Mouse (Mus musculus): ENCODE data around the gene Taf1c. TPM values are rescaled to one million over a fixed set of nuclear protein-coding genes. Genes with fewer than 3 reads are reported as not detected.

Gene Taf1c
- polyA plus RNA-seq, 1 experiment from 2014 or later = 14.6 TPM

DNA sequence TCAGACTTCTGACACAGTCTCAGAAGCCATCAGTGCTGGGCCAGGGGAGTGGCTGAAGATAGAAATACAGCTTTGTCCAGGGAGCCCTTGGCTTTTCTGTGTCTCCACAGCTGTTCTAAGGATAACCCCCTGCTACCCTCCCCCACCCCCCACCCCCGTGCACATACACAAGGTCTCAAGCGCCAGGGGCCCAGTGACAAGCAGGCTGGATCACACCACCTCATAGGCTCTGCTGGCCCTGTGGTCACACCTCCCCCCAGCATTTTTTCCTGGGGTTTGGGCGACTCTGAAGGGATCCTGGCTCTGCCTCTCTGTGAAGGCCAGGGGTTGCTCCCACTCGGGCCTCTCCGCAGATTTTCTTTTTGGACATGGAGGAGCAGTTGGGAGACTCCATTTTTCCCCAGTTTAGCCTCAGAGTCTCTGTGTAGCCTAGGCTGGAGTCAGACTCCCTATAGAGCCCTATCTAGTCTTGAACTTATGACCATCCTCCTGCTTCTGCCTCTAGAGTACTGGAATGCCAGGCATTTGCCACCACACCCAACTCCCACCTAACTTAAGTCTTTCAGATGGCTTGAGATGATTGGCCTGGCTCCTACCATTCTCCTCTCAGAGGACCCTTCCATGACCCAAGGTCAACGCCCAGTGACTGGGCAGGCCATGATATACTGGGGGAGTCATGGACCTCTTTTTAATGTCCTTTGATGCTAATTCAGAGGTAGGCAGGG, 15.3 kb upstream of the Taf1c start:
- H3K27ac ChIP-seq (replicated peaks; ENCODE audit: low read depth, low read length) = no peak overlapping the region
- no peak for DNase-seq
- no peaks in the 10 kb centered on the region for H3K9me3 ChIP-seq (ENCODE audit: control insufficient read depth, low read length)
- H3K9ac ChIP-seq (replicated peaks; ENCODE audit: low read length) = no peak overlapping the region
- H3K4me2 ChIP-seq (ENCODE audit: low read length) = no peak overlapping the region
- H3K27me3 ChIP-seq (ENCODE audit: control insufficient read depth, insufficient read depth, low read length) = no peaks in the 10 kb centered on the region
- 75% methylated on average over 6 of the region's 6 CpGs for WGBS
- ATAC-seq (ENCODE audit: low FRiP score, low TSS enrichment) = no peak
- no peaks in the 10 kb centered on the region for H3K4me1 ChIP-seq (ENCODE audit: control insufficient read depth, insufficient read depth, low read length)
- no peak overlapping the region for H3K4me3 ChIP-seq (replicated peaks; ENCODE audit: low read depth, low read length)
- H3K36me3 ChIP-seq (ENCODE audit: control insufficient read depth, insufficient read depth, low read length) = no peaks in the 10 kb centered on the region

DNA sequence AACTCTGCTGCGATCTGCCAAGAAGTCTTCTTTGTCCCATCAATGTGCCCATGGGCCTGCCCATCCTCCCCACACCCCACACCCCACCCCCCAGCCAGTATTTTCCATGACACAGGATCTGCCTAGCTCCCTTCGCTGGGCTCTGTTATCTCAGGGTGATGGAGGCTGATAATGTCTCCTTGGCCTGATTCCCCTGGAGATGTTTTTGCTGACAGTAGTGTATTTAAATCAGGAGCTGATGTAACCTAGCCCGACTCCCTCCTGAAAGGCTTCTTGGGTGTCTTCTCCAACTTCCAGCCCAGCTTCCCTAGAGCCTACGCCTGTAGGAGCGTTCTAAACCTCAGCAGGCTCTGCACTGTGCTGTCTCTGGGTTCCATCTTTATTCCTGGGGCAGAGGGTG, 13.9 kb upstream of the Taf1c start:
- no peak overlapping the region for H3K27ac ChIP-seq (replicated peaks; ENCODE audit: low read depth, low read length)
- no peaks in the 10 kb centered on the region for H3K27me3 ChIP-seq (ENCODE audit: control insufficient read depth, insufficient read depth, low read length)
- no peaks in the 10 kb centered on the region for H3K4me1 ChIP-seq (ENCODE audit: control insufficient read depth, insufficient read depth, low read length)
- no peak overlapping the region for H3K4me3 ChIP-seq (replicated peaks; ENCODE audit: low read depth, low read length)
- H3K9me3 ChIP-seq (ENCODE audit: control insufficient read depth, low read length) = no peaks in the 10 kb centered on the region
- no peak overlapping the region for H3K4me2 ChIP-seq (ENCODE audit: low read length)
- no peak overlapping the region for H3K9ac ChIP-seq (replicated peaks; ENCODE audit: low read length)
- no peak for ATAC-seq (ENCODE audit: low FRiP score, low TSS enrichment)
- DNase-seq = no peak
- 76% methylated on average over 5 of the region's 5 CpGs for WGBS
- no peaks in the 10 kb centered on the region for H3K36me3 ChIP-seq (ENCODE audit: control insufficient read depth, insufficient read depth, low read length)

GRCm38 (mm10) chr8:119617586-119617985, 12.6 kb upstream of the Taf1c start:
- Histone ChIP-seq H3K4me2 (ENCODE audit: low read length) (no peak overlapping the region), H3K9ac (replicated peaks; ENCODE audit: low read length) (no peak overlapping the region), H3K9me3 (ENCODE audit: control insufficient read depth, low read length) (no peaks in the 10 kb centered on the region), H3K4me1 (ENCODE audit: control insufficient read depth, insufficient read depth, low read length) (no peaks in the 10 kb centered on the region), H3K36me3 (ENCODE audit: control insufficient read depth, insufficient read depth, low read length) (no peaks in the 10 kb centered on the region), H3K27ac (replicated peaks; ENCODE audit: low read depth, low read length) (no peak overlapping the region), H3K4me3 (replicated peaks; ENCODE audit: low read depth, low read length) (no peak overlapping the region), H3K27me3 (ENCODE audit: control insufficient read depth, insufficient read depth, low read length) (no peaks in the 10 kb centered on the region)
- DNase-seq (no peak), ATAC-seq (ENCODE audit: low FRiP score, low TSS enrichment) (no peak)
- 88% methylated on average over 5 of the region's 5 CpGs for WGBS

- Histone ChIP-seq H3K4me3 (replicated peaks; ENCODE audit: low read depth, low read length) (no peak overlapping the region), H3K4me1 (ENCODE audit: control insufficient read depth, insufficient read depth, low read length) (no peaks in the 10 kb centered on the region), H3K36me3 (ENCODE audit: control insufficient read depth, insufficient read depth, low read length) (no peaks in the 10 kb centered on the region), H3K9me3 (ENCODE audit: control insufficient read depth, low read length) (no peaks in the 10 kb centered on the region), H3K9ac (replicated peaks; ENCODE audit: low read length) (no peak overlapping the region), H3K4me2 (ENCODE audit: low read length) (no peak overlapping the region), H3K27me3 (ENCODE audit: control insufficient read depth, insufficient read depth, low read length) (no peaks in the 10 kb centered on the region), H3K27ac (replicated peaks; ENCODE audit: low read depth, low read length) (no peak overlapping the region)
- ATAC-seq (ENCODE audit: low FRiP score, low TSS enrichment) (no peak), DNase-seq (no peak)
- 98% methylated on average over 4 of the region's 4 CpGs for WGBS
These were observed 11.8 kb upstream of the Taf1c start for GRCm38 (mm10) chr8:119616811-119617210.

DNA sequence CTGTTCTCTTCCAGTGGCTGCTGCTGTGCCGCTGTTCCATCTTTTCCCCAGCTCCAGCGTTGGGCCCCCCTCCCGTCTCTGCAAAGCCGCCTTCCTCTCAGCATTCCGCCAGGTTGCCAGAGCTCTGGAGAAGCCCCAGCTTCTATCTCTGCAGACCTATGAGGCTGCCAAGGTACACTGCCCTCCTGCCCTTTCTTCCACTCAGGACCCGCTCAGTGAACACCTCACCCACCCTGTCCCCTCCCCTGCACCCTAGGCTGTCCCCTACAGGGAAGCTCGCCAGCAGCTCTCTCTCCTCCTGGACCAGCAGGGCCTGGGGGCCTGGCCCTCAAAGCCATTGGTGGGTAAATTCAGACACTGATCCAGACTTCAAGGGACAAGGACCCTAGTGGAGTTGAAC, 11.3 kb upstream of the Taf1c start:
- Histone ChIP-seq H3K4me3 (replicated peaks; ENCODE audit: low read depth, low read length) (no peak overlapping the region), H3K36me3 (ENCODE audit: control insufficient read depth, insufficient read depth, low read length) (no peaks in the 10 kb centered on the region), H3K27me3 (ENCODE audit: control insufficient read depth, insufficient read depth, low read length) (no peaks in the 10 kb centered on the region), H3K9ac (replicated peaks; ENCODE audit: low read length) (no peak overlapping the region), H3K4me1 (ENCODE audit: control insufficient read depth, insufficient read depth, low read length) (no peaks in the 10 kb centered on the region), H3K4me2 (ENCODE audit: low read length) (no peak overlapping the region), H3K9me3 (ENCODE audit: control insufficient read depth, low read length) (no peaks in the 10 kb centered on the region), H3K27ac (replicated peaks; ENCODE audit: low read depth, low read length) (no peak overlapping the region)
- ATAC-seq (ENCODE audit: low FRiP score, low TSS enrichment) (no peak), DNase-seq (no peak)
- 71% methylated on average over 7 of the region's 7 CpGs for WGBS

DNA sequence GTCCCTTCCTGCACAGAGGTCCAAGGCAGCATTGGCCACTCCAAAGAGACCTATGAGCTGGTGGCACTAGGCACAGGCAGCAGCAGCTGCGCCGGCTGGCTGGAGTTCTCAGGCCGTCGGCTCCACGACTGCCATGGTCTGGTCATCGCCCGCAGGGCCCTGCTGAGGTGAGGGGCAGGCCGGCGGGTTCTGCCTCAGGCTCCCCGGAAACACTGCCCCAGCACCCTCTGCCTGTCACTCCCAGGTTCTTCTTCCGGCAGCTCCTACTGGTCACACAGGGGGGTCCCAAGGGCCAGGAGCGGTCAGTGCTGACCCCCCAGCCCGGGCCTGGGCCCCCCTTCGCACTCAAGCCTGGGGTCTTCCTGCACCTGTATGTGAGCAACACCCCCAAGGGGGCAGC, 10.1 kb upstream of the Taf1c start:
- no peaks in the 10 kb centered on the region for H3K4me1 ChIP-seq (ENCODE audit: control insufficient read depth, insufficient read depth, low read length)
- WGBS = 73% methylated on average over 14 of the region's 14 CpGs
- no peak overlapping the region for H3K4me3 ChIP-seq (replicated peaks; ENCODE audit: low read depth, low read length)
- no peaks in the 10 kb centered on the region for H3K9me3 ChIP-seq (ENCODE audit: control insufficient read depth, low read length)
- H3K27me3 ChIP-seq (ENCODE audit: control insufficient read depth, insufficient read depth, low read length) = no peaks in the 10 kb centered on the region
- no peak for ATAC-seq (ENCODE audit: low FRiP score, low TSS enrichment)
- H3K27ac ChIP-seq (replicated peaks; ENCODE audit: low read depth, low read length) = no peak overlapping the region
- no peaks in the 10 kb centered on the region for H3K36me3 ChIP-seq (ENCODE audit: control insufficient read depth, insufficient read depth, low read length)
- no peak overlapping the region for H3K9ac ChIP-seq (replicated peaks; ENCODE audit: low read length)
- H3K4me2 ChIP-seq (ENCODE audit: low read length) = no peak overlapping the region
- DNase-seq = no peak

GRCm38 (mm10) chr8:119612471-119612870, 7.4 kb upstream of the Taf1c start, which contains the start of gene Adad2:
Adad2 (plus strand) TSS chr8:119612747.
- Histone ChIP-seq H3K4me2 (ENCODE audit: low read length) (no peak within 1 kb of the TSS), H3K27me3 (ENCODE audit: control insufficient read depth, insufficient read depth, low read length) (no peaks in the 10 kb centered on the region), H3K4me3 (replicated peaks; ENCODE audit: low read depth, low read length) (no peak within 1 kb of the TSS), H3K9me3 (ENCODE audit: control insufficient read depth, low read length) (no peaks in the 10 kb centered on the region), H3K36me3 (ENCODE audit: control insufficient read depth, insufficient read depth, low read length) (no peaks in the 10 kb centered on the region), H3K4me1 (ENCODE audit: control insufficient read depth, insufficient read depth, low read length) (no peaks in the 10 kb centered on the region), H3K9ac (replicated peaks; ENCODE audit: low read length) (no peak within 1 kb of the TSS), H3K27ac (replicated peaks; ENCODE audit: low read depth, low read length) (no peak within 1 kb of the TSS)
- DNase-seq (no peak), ATAC-seq (ENCODE audit: low FRiP score, low TSS enrichment) (no peak)
- WGBS = 85% methylated on average over 26 of the region's 26 CpGs

- H3K9ac ChIP-seq (replicated peaks; ENCODE audit: low read length) = no peak overlapping the region
- no peak overlapping the region for H3K4me2 ChIP-seq (ENCODE audit: low read length)
- WGBS = 86% methylated on average over 2 of the region's 2 CpGs
- no peak overlapping the region for H3K4me3 ChIP-seq (replicated peaks; ENCODE audit: low read depth, low read length)
- no peak for ATAC-seq (ENCODE audit: low FRiP score, low TSS enrichment)
- peaks cover 9% of the 10 kb centered on the region for H3K4me1 ChIP-seq (ENCODE audit: control insufficient read depth, insufficient read depth, low read length)
- no peaks in the 10 kb centered on the region for H3K9me3 ChIP-seq (ENCODE audit: control insufficient read depth, low read length)
- no peaks in the 10 kb centered on the region for H3K27me3 ChIP-seq (ENCODE audit: control insufficient read depth, insufficient read depth, low read length)
- H3K36me3 ChIP-seq (ENCODE audit: control insufficient read depth, insufficient read depth, low read length) = peaks cover 15% of the 10 kb centered on the region
- no peak overlapping the region for H3K27ac ChIP-seq (replicated peaks; ENCODE audit: low read depth, low read length)
- DNase-seq = peak; percentile 9
These were observed 1.2 kb upstream of the Taf1c start for GRCm38 (mm10) chr8:119606224-119606623.

- H3K27ac ChIP-seq (replicated peaks; ENCODE audit: low read depth, low read length) = no peak overlapping the region
- H3K36me3 ChIP-seq (ENCODE audit: control insufficient read depth, insufficient read depth, low read length) = peaks cover 34% of the 10 kb centered on the region
- no peaks in the 10 kb centered on the region for H3K27me3 ChIP-seq (ENCODE audit: control insufficient read depth, insufficient read depth, low read length)
- H3K9me3 ChIP-seq (ENCODE audit: control insufficient read depth, low read length) = no peaks in the 10 kb centered on the region
- no peak for DNase-seq
- 46% methylated on average over 12 of the region's 12 CpGs for WGBS
- peaks cover 9% of the 10 kb centered on the region for H3K4me1 ChIP-seq (ENCODE audit: control insufficient read depth, insufficient read depth, low read length)
- H3K4me3 ChIP-seq (replicated peaks; ENCODE audit: low read depth, low read length) = peak overlapping the region; percentile 75
- H3K9ac ChIP-seq (replicated peaks; ENCODE audit: low read length) = peak overlapping the region; percentile 76
- ATAC-seq (ENCODE audit: low FRiP score, low TSS enrichment) = no peak
- peak overlapping the region; percentile 89 for H3K4me2 ChIP-seq (ENCODE audit: low read length)
These were observed 621 bp downstream of the Taf1c start for GRCm38 (mm10) chr8:119604398-119604803.
